Mouse (Mus musculus) right cerebral cortex, postnatal 36 days (tissue): ENCODE results near the gene Hras.
A peak's percentile ranks its signal among the peaks of the same experiment; 100 is the strongest.

ENCODE experiments used
- DNase-seq, 2 experiments: peaks; one replicate each; pipeline ENCODE4 v3.0.0; 2022; ENCODE audit warnings: low spot score in 2 of 2, mixed read lengths in 1 of 2

The Hras gene

DNA sequence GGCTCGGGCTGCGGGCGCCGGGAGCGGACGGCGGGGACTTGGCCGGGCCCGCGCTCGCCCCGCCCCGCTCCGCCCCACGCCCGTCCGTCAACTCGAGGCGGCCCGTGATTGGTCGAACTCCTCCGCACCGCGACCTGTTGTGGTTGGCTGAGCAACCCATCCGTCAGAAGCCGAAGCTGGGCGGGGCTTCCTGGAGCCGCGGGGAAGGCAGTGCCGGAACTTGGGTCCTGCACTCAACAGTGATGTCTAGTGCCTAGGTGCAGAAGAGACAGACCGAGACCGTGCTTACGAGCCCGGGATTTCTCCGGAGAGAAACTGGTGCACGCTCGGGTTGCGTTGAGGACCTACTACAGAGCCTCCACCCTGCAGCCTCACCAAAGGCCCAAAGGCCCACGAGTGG is at the start of gene Hras, which contains the start of gene Lrrc56:
TSS of gene Hras (minus strand) at position 58 of the 400 bp plus-strand sequence.
TSS of gene Lrrc56 (plus strand) at position 210 of the 400 bp plus-strand sequence.
- DNase-seq, result peak; percentile 95 to 96

DNA sequence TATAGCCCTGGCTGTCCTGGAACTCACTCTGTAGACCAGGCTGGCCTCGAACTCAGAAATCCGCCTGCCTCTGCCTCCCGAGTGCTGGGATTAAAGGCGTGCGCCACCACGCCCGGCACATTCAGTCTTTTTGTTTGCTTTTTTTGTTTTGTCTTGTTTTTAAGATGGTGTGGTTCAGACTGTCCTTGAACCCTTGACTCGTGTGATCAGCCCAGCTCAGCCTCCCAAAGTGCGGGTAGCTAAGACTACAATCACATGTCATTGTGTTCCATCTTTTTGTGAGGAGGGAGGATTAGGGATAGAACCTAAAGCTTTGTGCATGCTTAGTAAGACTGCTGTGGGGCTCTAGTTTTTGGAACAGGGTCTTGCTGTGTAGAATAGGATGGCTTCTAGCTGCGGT is 37.7 kb upstream of the Hras start:
- no peak for DNase-seq

DNA sequence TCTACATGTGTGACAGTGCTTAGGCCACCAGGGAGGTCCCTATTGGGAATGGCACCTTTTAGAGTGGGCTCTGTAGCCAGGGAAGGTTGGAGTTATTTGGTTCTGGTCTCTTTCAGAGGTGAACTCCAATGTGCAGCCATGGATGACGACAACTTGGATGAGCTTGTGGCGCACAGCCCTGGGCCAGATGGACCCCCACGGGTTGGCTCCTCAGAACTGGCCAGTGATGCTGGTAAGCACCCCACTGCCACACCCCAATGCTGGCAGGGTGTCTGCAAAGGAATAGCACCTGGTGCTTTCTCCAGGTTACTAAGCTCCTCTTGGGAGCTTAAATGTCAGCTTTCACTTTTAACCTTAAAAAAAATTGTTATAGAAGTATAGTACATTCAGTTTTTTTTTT is 37.3 kb upstream of the Hras start:
- no peak for DNase-seq

DNA sequence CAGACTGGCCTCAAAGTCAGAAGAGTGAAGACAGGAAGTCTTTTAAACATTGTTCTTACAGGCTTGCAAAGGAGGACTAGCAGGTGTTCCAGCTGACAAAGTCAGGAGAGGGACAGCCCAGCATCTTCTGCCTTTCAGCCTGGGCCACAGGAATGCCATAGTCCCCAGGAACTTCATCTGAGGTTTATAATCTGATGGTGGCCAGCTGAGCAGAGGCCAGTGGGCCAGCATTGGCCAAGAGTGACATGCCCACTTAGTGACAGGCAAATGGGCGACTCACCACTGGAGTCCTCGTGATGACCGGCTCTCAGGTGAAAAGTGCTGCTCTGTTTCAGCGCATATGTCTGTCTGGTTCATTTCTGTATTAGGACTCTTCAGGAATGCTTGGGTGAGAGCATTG is 36.8 kb upstream of the Hras start:
- no peak for DNase-seq

DNA sequence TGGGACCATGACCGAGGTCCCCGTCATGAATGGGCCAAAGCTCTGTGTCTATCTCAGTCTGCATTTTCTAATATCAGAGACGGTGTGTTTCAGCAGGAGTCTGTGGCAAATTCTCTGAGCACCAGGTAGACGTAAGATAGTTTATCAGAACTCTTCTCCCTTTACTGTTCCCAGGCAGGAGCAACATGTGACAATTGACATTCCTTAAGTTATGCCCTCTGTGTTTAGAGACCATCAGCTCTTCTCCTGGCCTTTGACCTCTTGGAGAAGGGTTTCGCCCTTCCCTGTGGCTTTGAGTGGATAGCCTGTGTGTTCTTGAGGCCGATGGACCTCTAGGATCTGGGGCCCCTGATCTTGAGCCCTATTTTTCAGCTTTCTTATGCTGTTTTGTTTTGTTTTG is 35.9 kb upstream of the Hras start:
- no peak for DNase-seq

DNA sequence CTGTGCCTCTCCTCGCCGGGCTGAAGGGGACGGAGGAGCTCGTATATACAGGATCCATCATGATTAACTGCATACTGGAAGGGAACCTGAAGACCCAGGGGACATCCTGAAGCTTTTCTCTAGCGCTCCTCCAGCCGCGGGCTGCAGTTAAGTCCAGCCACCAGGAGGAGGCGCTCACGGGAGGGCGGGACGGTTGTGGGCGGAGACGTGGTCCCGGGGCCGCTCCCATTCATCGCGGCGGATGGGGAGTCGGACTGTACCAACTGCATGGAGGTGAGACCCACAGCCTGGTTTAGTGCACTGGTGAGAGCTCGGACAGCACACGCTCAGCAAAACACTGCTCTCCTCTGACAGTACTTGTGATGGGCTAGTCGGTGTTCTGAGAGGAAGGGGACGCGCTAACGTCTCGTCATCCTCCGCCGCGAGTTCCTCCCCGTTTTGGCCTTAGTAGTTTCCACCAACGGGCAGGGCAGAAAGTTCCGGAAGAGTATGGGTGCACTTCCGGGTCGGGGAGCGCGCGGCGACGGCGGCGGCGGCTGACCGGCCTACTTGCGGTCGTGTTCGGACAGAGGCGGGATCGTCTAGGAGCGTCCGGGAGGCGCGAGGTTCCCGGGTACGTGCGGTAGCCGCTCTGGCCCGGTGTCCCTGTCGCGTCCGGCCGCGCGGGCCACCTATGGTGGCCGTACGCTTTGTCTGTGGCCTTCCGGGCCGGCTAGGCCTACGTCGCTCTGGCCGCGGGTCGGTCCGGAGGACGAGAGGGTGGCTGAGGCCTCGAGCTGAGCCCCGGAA is 34.7 kb upstream of the Hras start, which contains the start of gene Phrf1:
TSS of gene Phrf1 (plus strand) at position 506 of the 789 bp plus-strand sequence.
- peak; percentile 78 to 83 for DNase-seq

DNA sequence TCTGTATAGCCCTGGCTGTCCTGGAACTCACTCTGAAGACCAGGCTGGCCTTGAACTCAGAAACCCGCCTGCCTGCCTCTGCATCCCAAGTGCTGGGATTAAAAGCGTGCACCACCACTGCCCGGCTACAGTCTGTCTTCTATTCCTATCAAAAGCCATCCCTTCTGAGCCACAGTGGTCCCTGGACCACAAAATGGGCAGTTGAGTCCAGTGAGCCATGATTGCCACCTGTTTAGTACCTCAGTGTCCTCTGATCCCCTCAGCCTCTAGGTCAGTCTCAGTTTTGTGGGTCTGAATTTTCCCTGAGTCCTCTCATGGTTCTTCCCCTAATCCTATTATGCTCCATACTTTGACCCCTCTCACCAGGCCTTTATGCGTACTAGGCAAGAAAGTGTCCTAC is 34.0 kb upstream of the Hras start:
- DNase-seq, result no peak

DNA sequence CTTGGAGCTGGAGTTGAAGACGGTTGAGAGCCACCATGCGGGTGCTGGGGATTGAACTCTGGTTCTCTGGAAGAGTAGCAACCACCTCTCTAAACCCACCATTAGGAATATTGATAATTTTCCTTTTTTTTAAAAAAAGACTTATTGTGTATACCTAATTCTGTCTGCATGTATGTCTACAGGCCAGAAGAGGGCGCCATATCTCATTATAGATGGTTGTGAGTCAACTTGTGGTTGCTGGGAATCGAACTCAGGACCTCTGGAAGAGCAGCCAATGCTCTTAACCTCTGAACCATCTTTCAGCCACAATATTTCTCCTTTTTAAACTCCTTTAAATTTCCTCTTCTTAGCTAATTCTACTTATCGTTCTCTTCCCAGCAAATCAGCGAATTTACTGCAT is 32.7 kb upstream of the Hras start:
- DNase-seq, result no peak

DNA sequence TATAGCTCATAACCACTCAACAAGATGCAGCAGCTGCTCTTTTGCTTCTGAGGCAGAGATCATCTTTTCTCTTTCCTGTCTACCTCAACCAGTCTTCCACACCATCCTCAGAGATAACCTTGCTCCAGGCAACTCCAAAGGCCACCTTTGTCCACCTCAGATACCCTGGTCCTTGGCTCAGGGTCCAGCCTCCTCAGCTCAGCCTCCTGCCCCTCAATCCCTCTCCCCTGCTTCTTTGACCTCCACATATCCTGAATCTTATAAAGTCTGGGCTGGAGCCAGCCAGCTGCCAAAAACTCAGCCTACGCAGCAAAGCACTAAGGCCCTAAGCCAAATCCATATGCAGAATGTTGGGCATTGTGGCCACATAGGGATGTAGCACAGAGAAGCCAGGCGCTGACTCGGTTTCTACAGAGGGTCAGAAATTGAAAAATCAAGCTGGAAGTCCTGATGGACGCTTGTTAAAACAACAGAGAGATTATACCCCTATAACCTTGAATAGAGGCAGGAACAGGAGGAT is 29.0 kb upstream of the Hras start:
- DNase-seq, result no peak

DNA sequence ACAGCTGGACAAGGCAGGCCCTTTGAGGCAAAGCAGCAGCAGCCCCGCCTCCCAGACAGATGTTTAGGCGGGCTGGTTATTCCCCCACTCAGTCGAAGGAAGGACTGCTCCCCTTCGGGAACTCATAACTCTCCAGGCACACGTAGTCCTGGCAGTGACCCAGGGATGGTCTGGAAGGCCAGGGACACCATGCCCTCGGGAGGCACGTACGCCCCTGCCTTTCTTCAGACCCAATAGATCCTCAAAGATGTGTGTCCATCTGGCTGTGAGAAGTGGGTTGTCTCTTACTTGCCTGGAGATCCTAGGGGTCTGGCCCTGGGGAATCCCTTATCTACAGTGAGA is 28.3 kb upstream of the Hras start:
- no peak for DNase-seq

DNA sequence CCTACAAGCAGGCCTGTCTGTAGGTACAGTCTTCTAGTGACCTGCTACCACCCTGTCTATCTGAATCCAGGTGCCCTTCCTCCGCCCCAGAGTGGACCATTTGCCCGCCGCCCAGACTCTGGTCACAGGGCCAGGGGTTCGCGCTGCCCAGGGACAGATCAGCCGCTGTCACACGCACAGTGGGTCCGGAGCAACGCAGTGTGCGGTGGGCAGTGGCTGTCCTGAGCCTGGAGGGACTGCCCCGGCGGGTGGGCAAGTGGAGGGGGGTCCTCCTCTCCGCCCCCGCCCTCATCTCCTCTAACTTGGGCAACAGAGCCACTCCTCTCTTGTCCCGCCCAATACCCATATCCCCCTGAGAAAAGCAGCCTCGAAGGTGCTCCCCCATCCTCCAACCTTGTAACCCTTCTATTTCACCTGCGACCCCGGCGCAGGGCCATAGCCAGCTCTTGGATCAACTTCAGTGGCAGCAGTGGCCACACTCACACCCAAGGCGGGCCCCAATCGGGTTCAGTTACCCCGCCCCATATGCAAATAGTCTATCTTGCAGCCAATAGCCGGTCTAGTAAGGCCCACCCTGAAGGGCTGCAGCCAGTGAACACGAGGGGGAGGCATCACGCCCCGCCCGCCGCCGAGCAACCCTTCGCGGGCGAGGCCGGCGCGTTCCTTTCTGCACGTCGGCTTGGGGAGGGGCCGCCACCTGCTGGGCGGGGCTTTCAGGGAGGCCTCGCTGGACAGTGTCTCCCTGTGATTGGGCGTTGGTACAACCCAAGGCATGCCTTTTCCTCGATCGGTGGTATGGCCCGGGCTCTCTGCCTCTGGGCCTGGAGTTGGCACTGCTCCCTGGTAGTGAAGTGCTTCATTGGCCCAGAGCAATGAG is 27.7 kb upstream of the Hras start:
- peak; percentile 90 to 93 for DNase-seq

DNA sequence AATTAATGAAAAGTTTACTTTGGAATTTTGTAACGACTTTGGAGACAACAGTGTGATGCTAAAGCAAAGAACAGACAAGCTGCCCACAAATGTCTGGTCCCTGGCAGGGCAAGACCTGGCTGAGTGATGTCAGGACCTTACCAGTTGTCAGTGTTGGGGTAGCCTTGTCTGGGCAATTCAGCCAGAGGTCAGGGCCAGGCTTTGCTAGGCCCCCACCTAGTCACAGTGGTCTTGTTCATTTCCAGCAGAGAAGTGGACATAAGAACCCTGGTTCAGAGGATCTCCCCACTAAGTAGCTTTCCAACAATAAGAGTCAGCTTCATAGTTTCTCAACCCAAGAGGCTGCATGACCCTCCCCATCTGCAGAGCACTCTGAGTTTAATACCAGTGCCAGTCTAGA is 26.6 kb upstream of the Hras start:
- no peak for DNase-seq

DNA sequence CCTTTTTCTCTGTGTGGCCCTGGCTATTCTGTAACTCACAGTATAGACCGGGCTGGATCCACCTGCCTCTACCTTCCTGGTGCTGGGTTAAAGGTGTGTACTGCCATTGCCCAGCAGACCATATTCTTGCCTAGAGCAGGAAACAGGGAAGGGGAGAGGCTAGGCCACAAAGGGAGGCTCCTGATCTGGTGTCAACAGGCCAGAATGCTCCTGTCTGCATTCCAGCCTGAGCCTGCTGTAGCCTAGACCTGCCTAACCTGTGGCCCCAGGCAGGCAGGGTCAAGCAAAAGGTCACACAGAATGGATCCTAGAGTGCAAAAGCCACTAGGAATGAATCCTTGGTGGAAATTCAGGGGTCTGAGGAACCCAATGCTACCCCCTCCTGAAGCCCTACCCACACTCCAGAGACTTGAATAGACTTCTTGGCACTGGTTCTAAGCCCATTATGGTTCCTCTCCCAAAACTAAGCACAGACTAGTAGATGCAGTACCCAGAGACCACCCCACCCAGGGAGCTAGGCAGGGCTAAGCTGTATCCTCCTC is 25.8 kb upstream of the Hras start:
- DNase-seq, result no peak

DNA sequence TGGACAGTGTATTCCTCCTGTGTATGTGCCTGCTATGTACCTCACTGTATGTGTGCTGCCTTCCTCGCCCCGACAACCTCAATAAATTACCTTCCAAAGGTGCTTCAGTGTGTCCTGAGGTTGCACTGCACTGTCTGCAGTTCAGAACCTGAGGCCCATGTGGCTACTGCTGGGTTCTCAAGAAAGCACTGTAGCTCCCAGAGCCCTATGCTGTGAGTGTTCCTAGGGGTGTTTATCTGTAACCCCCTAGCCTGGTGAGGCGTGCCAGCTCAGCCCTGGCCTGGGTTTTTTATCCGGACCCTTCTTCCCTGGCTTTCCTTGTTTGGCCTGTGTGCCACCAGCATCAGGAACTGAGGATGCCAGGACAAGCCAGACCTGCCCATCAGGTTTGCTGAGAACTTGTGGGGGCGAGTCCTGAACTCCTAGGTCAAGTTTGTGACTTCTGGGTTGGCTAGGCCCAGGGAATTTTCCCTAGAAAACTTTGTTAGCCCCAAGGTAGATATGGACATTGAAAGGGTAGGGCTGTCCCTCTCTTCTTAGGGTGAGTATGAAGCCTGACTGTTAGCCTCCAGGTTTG is 24.8 kb upstream of the Hras start:
- no peak for DNase-seq

DNA sequence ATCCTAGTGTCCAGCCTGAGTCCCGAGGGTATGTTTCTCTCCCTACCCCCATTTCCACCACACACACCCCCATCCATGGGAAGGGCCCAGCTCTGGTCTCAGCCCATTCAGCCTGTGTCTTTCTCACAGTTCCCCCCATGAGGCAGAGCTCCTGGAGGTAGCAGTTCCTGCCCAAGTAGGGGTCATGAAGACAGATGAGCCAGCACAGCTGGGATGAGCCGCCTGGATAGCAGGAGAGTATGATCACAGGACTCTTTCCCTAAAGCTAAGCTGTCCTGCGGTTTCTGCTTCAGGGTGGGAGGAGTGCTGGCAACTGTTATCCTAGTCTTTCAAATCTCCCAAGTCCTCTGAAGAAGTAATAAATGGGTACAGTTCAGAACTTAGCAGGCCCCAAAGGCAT is 24.3 kb upstream of the Hras start:
- DNase-seq, result no peak

DNA sequence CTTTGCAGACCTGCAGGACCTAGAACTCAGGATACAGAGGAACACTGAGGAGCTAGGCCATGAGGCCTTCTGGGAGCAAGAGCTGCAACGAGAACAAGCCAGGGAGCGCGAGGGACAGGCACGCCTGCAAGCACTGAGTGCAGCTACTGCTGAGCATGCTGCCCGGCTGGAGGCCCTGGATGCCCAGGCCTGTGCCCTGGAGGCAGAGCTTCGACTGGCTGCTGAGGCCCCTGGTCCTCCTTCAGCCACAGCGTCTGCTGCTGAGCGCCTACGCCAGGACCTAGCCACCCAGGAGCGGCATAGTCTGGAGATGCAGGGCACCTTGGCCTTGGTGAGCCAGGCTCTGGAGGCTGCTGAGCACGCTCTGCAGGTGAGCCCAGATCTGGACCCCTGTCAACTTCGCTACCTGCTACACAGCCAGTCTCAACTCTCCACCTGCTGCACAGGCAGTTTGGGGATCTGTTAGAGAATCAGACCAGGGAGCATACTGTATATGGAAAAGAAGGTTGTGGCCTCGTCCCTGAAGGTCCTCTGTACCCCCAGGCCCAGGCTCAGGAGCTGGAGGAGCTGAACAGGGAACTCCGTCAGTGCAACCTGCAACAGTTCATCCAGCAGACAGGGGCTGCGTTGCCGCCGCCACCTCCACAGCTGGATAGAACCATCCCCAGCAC is 23.7 kb upstream of the Hras start:
- DNase-seq, result no peak

DNA sequence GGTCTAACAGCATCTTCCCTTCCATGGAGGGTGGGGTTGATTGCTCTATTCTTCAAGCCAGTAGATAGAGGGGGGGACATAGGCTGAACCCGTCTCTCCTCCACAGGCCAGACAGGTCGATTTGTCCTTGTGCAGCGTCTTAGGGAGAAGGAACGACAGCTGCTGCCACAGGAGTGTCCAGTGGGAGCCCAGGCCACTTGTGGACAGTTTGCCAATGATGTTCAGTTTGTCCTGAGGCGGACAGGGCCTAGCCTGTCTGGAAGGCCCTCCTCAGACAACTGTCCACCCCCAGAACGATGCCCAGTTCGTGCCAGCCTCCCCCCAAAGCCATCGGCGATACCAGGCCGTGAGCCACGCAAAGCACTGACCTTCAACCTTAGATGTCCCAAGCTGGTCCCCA is 23.1 kb upstream of the Hras start:
- DNase-seq, result no peak

DNA sequence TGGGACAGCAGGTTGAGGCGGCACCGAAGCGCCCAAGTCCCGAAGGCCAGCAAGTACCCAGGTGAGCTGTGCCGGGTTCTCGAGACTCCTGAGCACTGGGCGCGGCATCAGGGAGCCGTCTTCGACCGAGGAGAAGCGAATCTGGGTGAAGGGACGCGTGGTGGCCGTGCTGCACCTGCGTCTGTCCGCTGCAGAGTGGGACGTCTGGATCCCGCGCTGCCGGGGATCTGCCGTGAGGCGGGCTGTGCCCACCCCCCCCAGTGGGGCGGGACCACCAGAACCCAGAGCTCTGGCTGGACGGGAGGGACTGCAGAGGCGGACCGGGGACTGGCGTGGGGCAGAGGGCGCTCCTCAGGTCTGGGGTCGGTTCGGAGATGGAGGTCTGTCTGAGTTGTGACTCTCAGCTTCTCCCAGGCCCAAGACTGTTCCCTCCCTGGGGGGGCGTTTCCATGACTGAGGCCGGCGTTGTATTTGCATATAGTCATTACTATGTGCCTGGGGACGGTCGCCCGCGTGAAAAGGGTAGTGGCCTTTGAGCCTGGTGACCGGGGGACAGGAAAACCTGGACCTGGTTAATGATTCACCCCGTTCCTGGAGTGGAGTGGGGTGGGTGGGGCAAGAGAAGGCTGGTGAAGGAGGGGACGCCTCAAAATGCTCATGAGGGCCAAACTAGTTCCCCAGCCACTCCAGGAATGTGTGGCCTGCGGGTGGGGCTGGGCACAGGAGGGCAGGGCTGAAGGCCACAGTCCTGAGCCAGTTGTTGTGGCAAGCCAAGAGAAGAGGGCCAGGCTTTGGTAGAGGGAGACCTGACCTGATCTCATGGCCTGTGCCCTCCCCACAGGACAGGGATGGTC is 22.3 kb upstream of the Hras start:
- DNase-seq, result no peak

DNA sequence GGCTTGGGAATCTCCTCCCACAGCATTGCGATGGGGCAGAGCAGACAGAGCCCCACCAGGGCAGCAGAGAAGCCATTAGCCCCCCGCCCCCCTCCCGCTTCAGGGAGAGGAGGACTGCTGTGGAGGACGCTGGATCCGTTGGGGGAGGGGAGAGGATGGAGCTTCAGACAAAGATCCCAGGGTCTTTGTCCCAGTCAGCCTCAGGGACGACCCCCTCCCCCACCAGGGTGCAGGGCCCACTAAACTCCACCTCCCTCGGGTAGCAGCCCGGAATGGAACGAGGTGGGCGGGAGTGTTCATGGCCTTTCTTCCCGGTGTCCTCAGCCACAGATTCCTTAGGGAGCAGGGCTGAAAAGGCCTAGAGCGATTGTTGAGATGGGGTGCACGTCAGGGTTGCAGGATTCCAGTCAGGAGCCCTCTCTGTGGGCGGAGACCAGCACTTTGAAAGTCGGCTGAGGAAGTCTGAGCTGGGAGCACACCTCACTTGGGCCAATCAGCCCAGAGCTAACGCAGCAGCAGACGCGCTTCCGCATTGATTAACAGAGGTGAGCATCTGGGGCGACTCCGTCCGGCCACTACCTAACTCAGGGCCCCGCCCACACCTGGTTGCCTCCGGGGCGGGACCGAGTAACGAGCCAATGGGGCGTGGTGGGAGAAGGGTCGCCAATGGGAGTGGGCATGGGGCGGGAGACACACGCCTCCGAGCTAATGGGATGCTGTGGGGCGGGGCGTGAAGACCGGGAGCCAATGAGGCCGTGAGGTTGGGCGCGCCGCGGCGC is 21.5 kb upstream of the Hras start, which contains the start of gene Rassf7:
TSS of gene Rassf7 (plus strand) at position 760 of the 779 bp plus-strand sequence.
- peak; percentile 71 to 74 for DNase-seq

DNA sequence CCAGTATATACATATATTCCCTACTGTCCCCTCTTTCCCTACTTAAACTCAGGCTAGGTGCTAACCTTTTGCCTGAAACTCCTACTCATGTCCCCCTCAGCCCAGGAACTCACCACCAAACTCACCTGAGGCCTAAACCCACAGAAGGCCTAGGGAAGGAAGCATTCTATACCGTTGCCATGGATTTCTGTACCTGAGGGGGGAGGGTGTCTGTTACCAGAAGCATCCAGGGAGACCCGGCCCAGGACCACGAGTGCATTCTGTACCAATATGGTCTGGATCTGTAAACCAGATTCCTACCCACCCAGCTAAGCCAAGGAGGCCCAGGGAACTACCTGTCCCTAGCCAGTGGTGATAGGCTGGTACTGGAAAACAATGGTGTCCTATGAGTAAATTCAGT is 20.5 kb upstream of the Hras start:
- DNase-seq, result no peak
